ENCODE assay signal across 9 mouse cellular contexts in genomic region chr8:123252925-123253324, GRCm38 (mm10). TPM values are rescaled to one million over a fixed set of nuclear protein-coding genes. Genes with fewer than 3 reads are reported as not detected.
DNase-seq lines count a peak whose midpoint lies in the region; ATAC-seq and TF ChIP-seq lines count a peak whose summit lies in the region.
"Had no signal": no experiment of that assay in that cellular context is flagged by ENCODE, and none has a peak within 500 bp of the region (broad histone marks: within the 10 kb centered on the region; RNA-seq: fewer than 3 reads in every experiment).

No protein-coding gene starts in this region.

- peaks cover 6% of the 10 kb centered on the region for H3K79me3 ChIP-seq in C2C12 (ENCODE audit: low read depth)

- WGBS in forebrain, embryonic 15.5 days: 48% methylated on average over 4 of the region's 4 CpGs
- WGBS in liver, embryonic 15.5 days (ENCODE audit: insufficient replicate concordance): 49% methylated on average over 4 of the region's 4 CpGs

- peaks cover 22% of the 10 kb centered on the region for H3K4me1 ChIP-seq in forebrain, embryonic 15.5 days
- peaks cover 40% of the 10 kb centered on the region for H3K4me1 ChIP-seq in liver, embryonic 15.5 days (replicated peaks)

- H3ac ChIP-seq in C2C12 (ENCODE audit: control insufficient read depth, insufficient read length, low read depth): peak overlapping the region; percentile 24

- H3K9ac ChIP-seq in forebrain, embryonic 15.5 days (replicated peaks): peak overlapping the region; percentile 97
- H3K9ac ChIP-seq in liver, embryonic 15.5 days: peak overlapping the region; percentile 94

- intact Hi-C loops in gastrocnemius, adult 2 months (cut with DNase I): no loop called here

- peak overlapping the region; percentile 95 for H3K27ac ChIP-seq in gastrocnemius, adult 2 months
- no peak overlapping the region; the same call in 1 of the 2 replicates for H3K27ac ChIP-seq in forebrain, embryonic 15.5 days (replicated peaks)
- peak overlapping the region; percentile 88 for H3K27ac ChIP-seq in liver, embryonic 15.5 days (replicated peaks)

- H3K9me3 ChIP-seq in forebrain, embryonic 15.5 days: no peaks in the 10 kb centered on the region
- no peaks in the 10 kb centered on the region for H3K9me3 ChIP-seq in liver, embryonic 15.5 days (replicated peaks)

- H3K4me3 ChIP-seq in gastrocnemius, adult 2 months: peak overlapping the region; percentile 85
- peak overlapping the region; percentile 84 for H3K4me3 ChIP-seq in C2C12 (ENCODE audit: insufficient read depth, poor library complexity, severe bottlenecking)
- H3K4me3 ChIP-seq in forebrain, embryonic 15.5 days: peak overlapping the region; percentile 87
- peak overlapping the region; percentile 98 for H3K4me3 ChIP-seq in liver, embryonic 15.5 days (replicated peaks)

- H3K27me3 ChIP-seq in C2C12 (ENCODE audit: control insufficient read depth, insufficient read depth, insufficient read length): no peaks in the 10 kb centered on the region
- no peaks in the 10 kb centered on the region for H3K27me3 ChIP-seq in forebrain, embryonic 15.5 days
- H3K27me3 ChIP-seq in liver, embryonic 15.5 days: no peaks in the 10 kb centered on the region

- peak overlapping the region; percentile 79 for H3K4me2 ChIP-seq in forebrain, embryonic 15.5 days (replicated peaks)
- peak overlapping the region; percentile 97 for H3K4me2 ChIP-seq in liver, embryonic 15.5 days

- H3K79me2 ChIP-seq in C2C12 (ENCODE audit: control insufficient read depth, insufficient read depth): peaks cover 34% of the 10 kb centered on the region

- no peak for TF ChIP-seq CTCF in gastrocnemius, adult 2 months (IDR thresholded peaks at IDR 0.05)
- TF ChIP-seq CTCF in C2C12 (IDR thresholded peaks at IDR 0.05; ENCODE audit: control insufficient read depth, insufficient read depth, insufficient read length): no peak

- no peak for ATAC-seq in forebrain, embryonic 15.5 days (replicated peaks)
- no peak for ATAC-seq in liver, embryonic 15.5 days (ENCODE audit: insufficient read depth)

- DNase-seq in gastrocnemius, adult 2 months: no peak
- DNase-seq in gastrocnemius, postnatal 10 days: no peak
- DNase-seq in T-cell, adult 2 months (ENCODE audit: low spot score): no peak
- DNase-seq in frontal cortex, adult 2 months (ENCODE audit: extremely low spot score in 1 of 2, low spot score in 1 of 2): no peak
- DNase-seq in layer of hippocampus, adult 18-20 months (ENCODE audit: low spot score in 2 of 2): no peak
- DNase-seq: left cerebral cortex, postnatal 4 days had no signal

- H3K36me3 ChIP-seq in C2C12 (ENCODE audit: control insufficient read depth, insufficient read depth): peaks cover 13% of the 10 kb centered on the region
- peaks cover 53% of the 10 kb centered on the region for H3K36me3 ChIP-seq in forebrain, embryonic 15.5 days
- H3K36me3 ChIP-seq in liver, embryonic 15.5 days (replicated peaks): peaks cover 32% of the 10 kb centered on the region

TF ChIP-seq in C2C12, 6 proteins besides CTCF, POLR2A, EP300 and RAD21:
- TF ChIP-seq MYOD1 (IDR thresholded peaks at IDR 0.05; ENCODE audit: control insufficient read depth, insufficient read length, low read depth) (no peak), CEBPB (IDR thresholded peaks at IDR 0.05; ENCODE audit: low read depth) (no peak), MYOG (IDR thresholded peaks at IDR 0.05; ENCODE audit: control insufficient read depth, extremely low read depth, insufficient read length) (no peak), MAX (IDR thresholded peaks at IDR 0.05) (no peak), FOSL1 (IDR thresholded peaks at IDR 0.05; ENCODE audit: insufficient read depth, low read length, poor library complexity, severe bottlenecking) (no peak), USF1 (IDR thresholded peaks at IDR 0.05; ENCODE audit: low read depth) (no peak)

RNA-seq across cellular contexts. Expression of gene Zfp276, which starts 1.1 kb away (rescaled TPM):
- 1 to 10 TPM; 5.2 to 8.1 TPM for total RNA-seq in gastrocnemius, adult 2 months (2021)
- 10 to 100 TPM in 1 of 2 experiments, 1 to 10 TPM in 1; 8.0 to 11.5 TPM for total RNA-seq in gastrocnemius, postnatal 10 days (2021)
- polyA plus RNA-seq in C2C12 (2012; fragmentation: generic; extraction: Trizol): 10.6 TPM
- 26.1 and 26.5 TPM in 2 replicates for polyA plus RNA-seq in forebrain, embryonic 15.5 days (2015; fragmentation: Nextera tagmentation; extraction: Ambion mirVana)
- 8.0 and 9.2 TPM in 2 replicates for polyA plus RNA-seq in liver, embryonic 15.5 days (2015; fragmentation: Nextera tagmentation; extraction: Ambion mirVana)
- 27.4 and 32.1 TPM in 2 replicates for polyA plus RNA-seq in frontal cortex, adult 2 months (2012; rRNA removed)
- total RNA-seq in layer of hippocampus, adult 18-20 months (2021): 10 to 100 TPM; 22.8 to 26.0 TPM

RNA-seq across cellular contexts. Expression of gene Vps9d1, which starts 1.2 kb away (rescaled TPM):
- 10 to 100 TPM; 17.7 to 18.3 TPM for total RNA-seq in gastrocnemius, adult 2 months (2021)
- total RNA-seq in gastrocnemius, postnatal 10 days (2021): 10 to 100 TPM; 12.3 to 13.4 TPM
- polyA plus RNA-seq in C2C12 (2012; fragmentation: generic; extraction: Trizol): 8.5 TPM
- polyA plus RNA-seq in forebrain, embryonic 15.5 days (2015; fragmentation: Nextera tagmentation; extraction: Ambion mirVana): 46.8 and 47.2 TPM in 2 replicates
- 4.6 and 5.3 TPM in 2 replicates for polyA plus RNA-seq in liver, embryonic 15.5 days (2015; fragmentation: Nextera tagmentation; extraction: Ambion mirVana)
- 97.9 and 108 TPM in 2 replicates for polyA plus RNA-seq in frontal cortex, adult 2 months (2012; rRNA removed)
- 10 to 100 TPM; 49.1 to 54.5 TPM for total RNA-seq in layer of hippocampus, adult 18-20 months (2021)

RNA-seq across cellular contexts. Expression of gene Spata2l, which starts 16.9 kb away (rescaled TPM):
- total RNA-seq in gastrocnemius, adult 2 months (2021): 1 to 10 TPM; 1.5 to 2.3 TPM
- 1 to 10 TPM; 1.2 to 1.5 TPM for total RNA-seq in gastrocnemius, postnatal 10 days (2021)
- polyA plus RNA-seq in C2C12 (2012; fragmentation: generic; extraction: Trizol): 0.89 TPM
- polyA plus RNA-seq in forebrain, embryonic 15.5 days (2015; fragmentation: Nextera tagmentation; extraction: Ambion mirVana): 4.0 and 4.8 TPM in 2 replicates
- 2.2 and 2.9 TPM in 2 replicates for polyA plus RNA-seq in liver, embryonic 15.5 days (2015; fragmentation: Nextera tagmentation; extraction: Ambion mirVana)
- 46.3 and 53.3 TPM in 2 replicates for polyA plus RNA-seq in frontal cortex, adult 2 months (2012; rRNA removed)
- total RNA-seq in layer of hippocampus, adult 18-20 months (2021): 10 to 100 TPM; 75.1 to 75.8 TPM

RNA-seq across cellular contexts. Expression of gene Cdk10, which starts 28.3 kb away (rescaled TPM):
- total RNA-seq in gastrocnemius, adult 2 months (2021): 10 to 100 TPM; 13.0 to 15.2 TPM
- total RNA-seq in gastrocnemius, postnatal 10 days (2021): 10 to 100 TPM; 14.2 to 18.7 TPM
- 23.8 TPM for polyA plus RNA-seq in C2C12 (2012; fragmentation: generic; extraction: Trizol)
- 45.9 and 49.2 TPM in 2 replicates for polyA plus RNA-seq in forebrain, embryonic 15.5 days (2015; fragmentation: Nextera tagmentation; extraction: Ambion mirVana)
- 8.9 and 9.0 TPM in 2 replicates for polyA plus RNA-seq in liver, embryonic 15.5 days (2015; fragmentation: Nextera tagmentation; extraction: Ambion mirVana)
- polyA plus RNA-seq in frontal cortex, adult 2 months (2012; rRNA removed): 137 and 152 TPM in 2 replicates
- 10 to 100 TPM; 85.8 to 95.4 TPM for total RNA-seq in layer of hippocampus, adult 18-20 months (2021)

RNA-seq across cellular contexts. Expression of gene Spata33, which starts 40.3 kb away (rescaled TPM):
- 1 to 10 TPM; 1.2 to 1.8 TPM for total RNA-seq in gastrocnemius, adult 2 months (2021)
- 1 to 10 TPM; 1.2 to 2.4 TPM for total RNA-seq in gastrocnemius, postnatal 10 days (2021)
- 1.1 TPM for polyA plus RNA-seq in C2C12 (2012; fragmentation: generic; extraction: Trizol)
- polyA plus RNA-seq in forebrain, embryonic 15.5 days (2015; fragmentation: Nextera tagmentation; extraction: Ambion mirVana): 5.0 and 5.1 TPM in 2 replicates
- 0.18 and 0.37 TPM in 2 replicates for polyA plus RNA-seq in liver, embryonic 15.5 days (2015; fragmentation: Nextera tagmentation; extraction: Ambion mirVana)
- 9.3 and 9.7 TPM in 2 replicates for polyA plus RNA-seq in frontal cortex, adult 2 months (2012; rRNA removed)
- 10 to 100 TPM in 1 of 2 experiments, 1 to 10 TPM in 1; 6.0 to 10.4 TPM for total RNA-seq in layer of hippocampus, adult 18-20 months (2021)
